Mouse (Mus musculus) liver, postnatal 0 days (tissue): ENCODE measurements around the gene Rpl37a.

Experiments
- CTCF ChIP-seq: sonication (generic); IDR thresholded peaks from 2 replicates; pipeline ENCODE4 v1.5.1; 2016; ENCODE audit warnings: antibody characterized with exemption, low read depth
- EP300 ChIP-seq: IDR thresholded peaks from 2 replicates; pipeline ENCODE4 v1.6.1; 2016; ENCODE audit warnings: antibody characterized with exemption, low read depth, mild to moderate bottlenecking

DNA sequence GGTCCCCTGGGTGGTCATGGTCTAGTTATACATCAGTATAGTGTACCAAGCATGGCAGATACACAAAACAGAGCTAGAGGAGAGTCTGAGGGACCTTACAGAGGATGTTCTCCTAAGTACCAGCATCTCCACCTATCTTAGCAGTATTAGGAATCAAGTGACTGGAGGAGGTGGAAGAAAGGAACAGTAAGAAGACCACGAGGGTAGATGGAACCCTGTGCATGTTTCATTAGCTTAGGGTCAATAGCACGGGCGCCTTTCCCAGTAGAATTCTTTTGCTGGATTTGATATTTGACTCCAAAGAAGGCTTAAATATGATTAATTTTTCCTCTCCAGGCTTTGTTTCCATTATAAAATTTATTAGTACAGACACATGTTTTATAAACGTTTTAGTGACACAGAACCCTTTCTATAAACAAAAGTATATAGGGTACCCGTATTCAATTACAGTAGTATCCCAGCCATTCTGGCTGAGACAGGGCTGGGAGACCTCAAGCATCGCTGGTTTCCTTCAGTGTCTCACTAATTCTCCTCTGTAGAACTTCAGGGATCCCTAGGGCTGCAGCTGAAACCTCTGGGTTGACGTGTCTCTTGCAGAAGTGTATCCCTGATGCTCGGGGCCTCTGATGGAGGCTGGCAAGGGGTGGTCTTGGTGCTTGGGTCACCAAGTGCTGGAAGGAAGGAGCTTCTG is 33.9 kb downstream of the Rpl37a start:
- TF ChIP-seq CTCF (no peak), EP300 (no peak)
